Comparison of ENCODE assay signal across 11 mouse cellular contexts in genomic region chr6:122298223-122298609, GRCm38 (mm10). TPM values are rescaled to one million over a fixed set of nuclear protein-coding genes. Genes with fewer than 3 reads are reported as not detected.
DNase-seq lines count a peak whose midpoint lies in the region; ATAC-seq and TF ChIP-seq lines count a peak whose summit lies in the region.
"Had no signal": no experiment of that assay in that cellular context is flagged by ENCODE, and none has a peak within 500 bp of the region (broad histone marks: within the 10 kb centered on the region; RNA-seq: fewer than 3 reads in every experiment).

No protein-coding gene starts in this region.

- no peak for TF ChIP-seq EP300 in MEL (IDR thresholded peaks at IDR 0.05; ENCODE audit: low read depth in 1 of 2, low read length in 2 of 2)

- H3K27ac ChIP-seq in heart, embryonic 13.5 days (replicated peaks): no peak overlapping the region
- H3K27ac ChIP-seq in MEL (ENCODE audit: control insufficient read depth, low read depth, low read length): no peak overlapping the region
- H3K27ac ChIP-seq in hindbrain, embryonic 14.5 days: no peak overlapping the region
- no peak overlapping the region for H3K27ac ChIP-seq in midbrain, embryonic 12.5 days (replicated peaks)
- no peak overlapping the region for H3K27ac ChIP-seq in cerebellum, adult 2 months (ENCODE audit: insufficient read depth, low read length)
- H3K27ac ChIP-seq: liver, embryonic 14.5 days had no signal

- H3K36me3 ChIP-seq in heart, embryonic 13.5 days: no peaks in the 10 kb centered on the region
- peaks cover 0 to 19% of the 10 kb centered on the region in 2 experiments; a peak in 2 of 4 replicates for H3K36me3 ChIP-seq in MEL (ENCODE audit: control insufficient read depth in 1 of 2, insufficient read depth in 2 of 2, low read length in 2 of 2)
- no peaks in the 10 kb centered on the region for H3K36me3 ChIP-seq in hindbrain, embryonic 14.5 days (replicated peaks; ENCODE audit: control insufficient read depth, insufficient read depth)
- H3K36me3 ChIP-seq in midbrain, embryonic 12.5 days: no peaks in the 10 kb centered on the region

- no peak overlapping the region; the same call in 1 of the 2 replicates for H3K4me3 ChIP-seq in heart, embryonic 13.5 days
- H3K4me3 ChIP-seq in MEL (ENCODE audit: control insufficient read depth in 1 of 2, insufficient read depth in 1 of 2, low read depth in 2 of 2, low read length in 2 of 2): peak overlapping the region; percentile 66 to 94; a peak in 3 of 4 replicates
- H3K4me3 ChIP-seq in hindbrain, embryonic 14.5 days (replicated peaks; ENCODE audit: low read length): peak overlapping the region; percentile 42; the same call in 1 of the 2 replicates
- H3K4me3 ChIP-seq in midbrain, embryonic 12.5 days: no peak overlapping the region
- H3K4me3 ChIP-seq in cerebellum, adult 2 months (replicated peaks; ENCODE audit: insufficient read depth, low read depth, low read length): no peak overlapping the region

- no peak for TF ChIP-seq POLR2A in MEL (IDR thresholded peaks at IDR 0.05; ENCODE audit: control insufficient read depth in 1 of 2, insufficient read depth in 1 of 2, low read depth in 1 of 2, low read length in 2 of 2, poor library complexity in 1 of 2)
- TF ChIP-seq POLR2A in cerebellum, adult 2 months (IDR thresholded peaks at IDR 0.05; ENCODE audit: borderline replicate concordance, insufficient read depth, low read length): no peak

- H3K4me1 ChIP-seq in heart, embryonic 13.5 days: peaks cover 4% of the 10 kb centered on the region; the same call in 1 of the 2 replicates
- peaks cover 8 to 25% of the 10 kb centered on the region in 2 experiments for H3K4me1 ChIP-seq in MEL (ENCODE audit: control insufficient read depth in 1 of 2, insufficient read depth in 2 of 2, low read length in 2 of 2)
- 0 out of 2 replicates have a peak, but pooled peaks cover 9% of the 10 kb centered on the region for H3K4me1 ChIP-seq in hindbrain, embryonic 14.5 days (replicated peaks; ENCODE audit: control insufficient read depth, insufficient read depth, low read length)
- no peaks in the 10 kb centered on the region for H3K4me1 ChIP-seq in midbrain, embryonic 12.5 days
- H3K4me1 ChIP-seq in cerebellum, adult 2 months (ENCODE audit: control insufficient read depth, insufficient read depth, low read length): no peaks in the 10 kb centered on the region

- 47% methylated on average over 4 of the region's 4 CpGs for WGBS in heart, embryonic 13.5 days
- WGBS in hindbrain, embryonic 14.5 days: 43% methylated on average over 4 of the region's 4 CpGs
- 47% methylated on average over 3 of the region's 4 CpGs for WGBS in midbrain, embryonic 12.5 days
- 67% methylated on average over 4 of the region's 4 CpGs for WGBS in cerebellum, adult 2 months

- H3K27me3 ChIP-seq in heart, embryonic 13.5 days (replicated peaks): 0 out of 2 replicates have a peak, but pooled peaks cover 3% of the 10 kb centered on the region
- H3K27me3 ChIP-seq in MEL (ENCODE audit: control insufficient read depth in 1 of 2, insufficient read depth in 2 of 2, low read length in 2 of 2): no peaks in the 10 kb centered on the region
- no peaks in the 10 kb centered on the region for H3K27me3 ChIP-seq in hindbrain, embryonic 14.5 days (ENCODE audit: control insufficient read depth, insufficient read depth, low read length)
- H3K27me3 ChIP-seq in midbrain, embryonic 12.5 days: no peaks in the 10 kb centered on the region
- H3K27me3 ChIP-seq in cerebellum, adult 2 months (ENCODE audit: control insufficient read depth, insufficient read depth, low read length): no peaks in the 10 kb centered on the region

- H3K9ac ChIP-seq in heart, embryonic 13.5 days: no peak overlapping the region
- no peak overlapping the region; the same call in 1 of the 2 replicates for H3K9ac ChIP-seq in MEL (ENCODE audit: control insufficient read depth, low read depth, low read length, poor library complexity, severe bottlenecking)
- no peak overlapping the region for H3K9ac ChIP-seq in hindbrain, embryonic 14.5 days
- no peak overlapping the region for H3K9ac ChIP-seq in midbrain, embryonic 12.5 days (replicated peaks)

- no peaks in the 10 kb centered on the region for H3K9me3 ChIP-seq in heart, embryonic 13.5 days
- H3K9me3 ChIP-seq in MEL (replicated peaks; ENCODE audit: insufficient read depth, low read length): no peaks in the 10 kb centered on the region
- H3K9me3 ChIP-seq in hindbrain, embryonic 14.5 days (ENCODE audit: control insufficient read depth, low read length): no peaks in the 10 kb centered on the region
- no peaks in the 10 kb centered on the region for H3K9me3 ChIP-seq in midbrain, embryonic 12.5 days

- no peak for TF ChIP-seq CTCF in MEL (IDR thresholded peaks at IDR 0.05 in 2 of 3, conservative IDR thresholded peaks at IDR 0.05 in 1 of 3; ENCODE audit: control insufficient read depth in 1 of 3, insufficient read depth in 1 of 3, low read depth in 2 of 3, low read length in 3 of 3, poor library complexity in 1 of 3, severe bottlenecking in 1 of 3)
- TF ChIP-seq CTCF in cerebellum, adult 2 months (IDR thresholded peaks at IDR 0.05; ENCODE audit: borderline replicate concordance, insufficient read depth, low read depth, low read length): no peak

- peak overlapping the region; percentile 80; the same call in 1 of the 2 replicates for H3K4me2 ChIP-seq in heart, embryonic 13.5 days
- peak overlapping the region; percentile 61 for H3K4me2 ChIP-seq in hindbrain, embryonic 14.5 days (replicated peaks)
- peak overlapping the region; percentile 64 for H3K4me2 ChIP-seq in midbrain, embryonic 12.5 days (replicated peaks)

- no peak for ATAC-seq in heart, embryonic 13.5 days (ENCODE audit: extremely low read depth, insufficient number of reproducible peaks, low FRiP score, low TSS enrichment)
- peak; percentile 10; the same call in 1 of the 2 replicates for ATAC-seq in hindbrain, embryonic 14.5 days (ENCODE audit: low FRiP score)
- peak; percentile 27; the same call in 1 of the 2 replicates for ATAC-seq in midbrain, embryonic 12.5 days (ENCODE audit: low FRiP score, low read depth)
- no peak for ATAC-seq in megakaryocyte-erythroid progenitor cell, adult 5-6 weeks (replicated peaks; ENCODE audit: low FRiP score, low TSS enrichment, poor library complexity, severe bottlenecking)
- ATAC-seq in erythroid progenitor cell, adult 5-6 weeks (replicated peaks; ENCODE audit: low FRiP score, poor library complexity, severe bottlenecking): no peak

- H3K79me2 ChIP-seq in MEL (ENCODE audit: control insufficient read depth, insufficient read depth, low read length, poor library complexity): no peaks in the 10 kb centered on the region

- no peak for TF ChIP-seq RAD21 in MEL (IDR thresholded peaks at IDR 0.05; ENCODE audit: low read depth, low read length)

- DNase-seq in heart, postnatal 4 days: no peak
- DNase-seq in MEL (ENCODE audit: low read depth, low spot score): no peak
- no peak for DNase-seq in hindbrain, embryonic 14.5 days (ENCODE audit: low spot score)
- DNase-seq in cerebellum, adult 2 months: no peak

RNA-seq across cellular contexts. Expression of gene M6pr, which starts 10.3 kb away (rescaled TPM):
- polyA plus RNA-seq in heart, embryonic 13.5 days (2015; fragmentation: Nextera tagmentation; extraction: Ambion mirVana): 71.1 and 76.3 TPM in 2 replicates
- 10 to 100 TPM; 53.4 to 54.6 TPM for total RNA-seq in heart, postnatal 4 days (2021)
- total RNA-seq in MEL (2012; rRNA removed): 158 and 186 TPM in 2 replicates
- polyA plus RNA-seq in MEL (2012; ENCODE audit: insufficient read depth in 1 of 2, insufficient read length in 2 of 2, low read depth in 1 of 2, low replicate concordance in 2 of 2, missing spikeins in 1 of 2): 100 to 1,000 TPM in 1 of 2 experiments, not detected in 1; 183 TPM
- 51.4 and 53.7 TPM in 2 replicates for polyA plus RNA-seq in hindbrain, embryonic 14.5 days (2014; fragmentation: Nextera tagmentation; extraction: Ambion mirVana)
- 72.2 and 72.6 TPM in 2 replicates for polyA plus RNA-seq in midbrain, embryonic 12.5 days (2016; fragmentation: Nextera tagmentation; extraction: Ambion mirVana)
- total RNA-seq in megakaryocyte-erythroid progenitor cell, adult 5-6 weeks (2014; fragmentation: Nextera tagmentation): 160 and 166 TPM in 2 replicates
- 303 and 354 TPM in 2 replicates for total RNA-seq in megakaryocyte-erythroid progenitor cell, adult 5-6 weeks (2017)
- polyA plus RNA-seq in cerebellum, adult 2 months (2012; rRNA removed): 90.5 and 94.9 TPM in 2 replicates
- 48.2 and 50.8 TPM in 2 replicates for total RNA-seq in erythroid progenitor cell, adult 5-6 weeks (2015; ENCODE audit: low replicate concordance)
- total RNA-seq in erythroid progenitor cell, adult 5-6 weeks (2017; ENCODE audit: low replicate concordance): 74.6 and 75.7 TPM in 2 replicates

RNA-seq across cellular contexts. Expression of gene Klrg1, which starts 15.5 kb away (rescaled TPM):
- not detected in 2 replicates for polyA plus RNA-seq in heart, embryonic 13.5 days (2015; fragmentation: Nextera tagmentation; extraction: Ambion mirVana)
- total RNA-seq in heart, postnatal 4 days (2021): not detected
- 0.88 and 1.0 TPM in 2 replicates for total RNA-seq in MEL (2012; rRNA removed)
- under 1 TPM in 1 of 2 experiments, not detected in 1; 0.28 TPM for polyA plus RNA-seq in MEL (2012; ENCODE audit: insufficient read depth in 1 of 2, insufficient read length in 2 of 2, low read depth in 1 of 2, low replicate concordance in 2 of 2, missing spikeins in 1 of 2)
- 0.53 and 0.82 TPM in 2 replicates for polyA plus RNA-seq in hindbrain, embryonic 14.5 days (2014; fragmentation: Nextera tagmentation; extraction: Ambion mirVana)
- 0.16 and 0.29 TPM in 2 replicates for polyA plus RNA-seq in midbrain, embryonic 12.5 days (2016; fragmentation: Nextera tagmentation; extraction: Ambion mirVana)
- not detected in 2 replicates for total RNA-seq in megakaryocyte-erythroid progenitor cell, adult 5-6 weeks (2014; fragmentation: Nextera tagmentation)
- not detected in 2 replicates for total RNA-seq in megakaryocyte-erythroid progenitor cell, adult 5-6 weeks (2017)
- polyA plus RNA-seq in cerebellum, adult 2 months (2012; rRNA removed): 0.06 and 0.07 TPM in 2 replicates
- total RNA-seq in erythroid progenitor cell, adult 5-6 weeks (2015; ENCODE audit: low replicate concordance): 0.72 TPM in 1 of 2 replicates, not detected in the other
- total RNA-seq in erythroid progenitor cell, adult 5-6 weeks (2017; ENCODE audit: low replicate concordance): not detected in 2 replicates
- polyA plus RNA-seq: heart, postnatal 0 days; liver, embryonic 14.5 days; stomach, embryonic 14.5 days had no signal

RNA-seq across cellular contexts. Expression of gene Phc1, which starts 42.1 kb away (rescaled TPM):
- polyA plus RNA-seq in heart, embryonic 13.5 days (2015; fragmentation: Nextera tagmentation; extraction: Ambion mirVana): 9.7 and 12.1 TPM in 2 replicates
- total RNA-seq in heart, postnatal 4 days (2021): 10 to 100 TPM; 32.6 to 36.5 TPM
- total RNA-seq in MEL (2012; rRNA removed): 4.6 and 7.6 TPM in 2 replicates
- polyA plus RNA-seq in MEL (2012; ENCODE audit: insufficient read depth in 1 of 2, insufficient read length in 2 of 2, low read depth in 1 of 2, low replicate concordance in 2 of 2, missing spikeins in 1 of 2): 10 to 100 TPM in 1 of 2 experiments, not detected in 1; 35.9 TPM
- polyA plus RNA-seq in hindbrain, embryonic 14.5 days (2014; fragmentation: Nextera tagmentation; extraction: Ambion mirVana): 37.0 and 39.0 TPM in 2 replicates
- 36.1 and 41.4 TPM in 2 replicates for polyA plus RNA-seq in midbrain, embryonic 12.5 days (2016; fragmentation: Nextera tagmentation; extraction: Ambion mirVana)
- total RNA-seq in megakaryocyte-erythroid progenitor cell, adult 5-6 weeks (2014; fragmentation: Nextera tagmentation): 22.4 and 38.2 TPM in 2 replicates
- 11.7 and 15.7 TPM in 2 replicates for total RNA-seq in megakaryocyte-erythroid progenitor cell, adult 5-6 weeks (2017)
- polyA plus RNA-seq in cerebellum, adult 2 months (2012; rRNA removed): 48.3 and 55.7 TPM in 2 replicates
- total RNA-seq in erythroid progenitor cell, adult 5-6 weeks (2015; ENCODE audit: low replicate concordance): 2.2 and 8.0 TPM in 2 replicates
- 1.0 and 1.4 TPM in 2 replicates for total RNA-seq in erythroid progenitor cell, adult 5-6 weeks (2017; ENCODE audit: low replicate concordance)

Comparison
In these comparisons a context has a peak if more than half of its experiments do, and no peak if none do; other contexts are left out.
1. ATAC-seq: peak in hindbrain, embryonic 14.5 days (single experiment) and midbrain, embryonic 12.5 days (single experiment); none in heart, embryonic 13.5 days (single experiment), megakaryocyte-erythroid progenitor cell, adult 5-6 weeks (single experiment) and erythroid progenitor cell, adult 5-6 weeks (single experiment).
2. H3K4me3 ChIP-seq: peak in MEL (2 of 2) and hindbrain, embryonic 14.5 days (single experiment); none in heart, embryonic 13.5 days (single experiment), midbrain, embryonic 12.5 days (single experiment) and cerebellum, adult 2 months (single experiment).
3. Peak in every context shown above with its lines, with median percentiles within 50 percentile points of each other: H3K4me2 ChIP-seq.